Mouse (Mus musculus) intestine, embryonic 14.5 days (tissue): ENCODE measurements around the gene Olfr131. TPM values are rescaled to one million over a fixed set of nuclear protein-coding genes. Genes with fewer than 3 reads are reported as not detected.
"Not testable (repeated sequence)": the region's sequence is repeated elsewhere in the genome, so short reads cannot be mapped to it uniquely, and the experiment has no call there.

Experiments
- ATAC-seq: fragments of 200-750 bp; cut with Nextera tagmentation; replicated peaks from 2 replicates; pipeline ENCODE4 v1.8.0; 2017; ENCODE audit warnings: low read depth, moderate number of reproducible peaks, moderate TSS enrichment, moderate library complexity; ENCODE audit not compliant: low FRiP score, low TSS enrichment
- DNase-seq: peaks from one replicate; pipeline ENCODE4 v3.0.0-alpha.2; 2018; ENCODE audit warnings: low spot score
- H3K27ac ChIP-seq: fragments of 300-500 bp; sonication (generic); 2 replicates; pipeline ENCODE4 v1.5.1; 2014; ENCODE audit warnings: low read depth, mild to moderate bottlenecking, control low read depth
- H3K27me3 ChIP-seq: fragments of 300-500 bp; sonication (generic); replicated peaks from 2 replicates; pipeline ENCODE4 v1.6.1; 2014; ENCODE audit warnings: low read length, control low read depth; ENCODE audit not compliant: control insufficient read depth, insufficient read depth
- H3K36me3 ChIP-seq: fragments of 300-500 bp; sonication (generic); 2 replicates; pipeline ENCODE4 v1.6.1; 2014; ENCODE audit warnings: low read length, control low read depth; ENCODE audit not compliant: control insufficient read depth, insufficient read depth
- H3K4me1 ChIP-seq: fragments of 300-500 bp; sonication (generic); replicated peaks from 2 replicates; pipeline ENCODE4 v1.6.1; 2014; ENCODE audit warnings: low read length, control low read depth, mixed read lengths; ENCODE audit not compliant: control insufficient read depth, insufficient read depth
- H3K4me2 ChIP-seq: fragments of 300-500 bp; sonication (generic); 2 replicates; pipeline ENCODE4 v1.6.1; 2014; ENCODE audit warnings: low read length
- H3K4me3 ChIP-seq: fragments of 300-500 bp; sonication (generic); 2 replicates; pipeline ENCODE4 v1.5.1; 2014; ENCODE audit warnings: low read depth, low read length, control low read depth, mixed read lengths
- H3K9ac ChIP-seq: fragments of 300-500 bp; sonication (generic); 2 replicates; pipeline ENCODE4 v1.6.1; 2014; ENCODE audit warnings: mild to moderate bottlenecking, low read length
- H3K9me3 ChIP-seq: fragments of 300-500 bp; sonication (generic); 2 replicates; pipeline ENCODE4 v1.6.1; 2016; ENCODE audit warnings: low read length, control low read depth; ENCODE audit not compliant: control insufficient read depth
- WGBS: fragments of 180-500 bp; shearing (Covaris S2); extraction: QIAGEN DNeasy Blood & Tissue Kit; methylation state at CpG from one replicate; pipeline ENCODE4 v1.1.7; 2014; 5-methylcytosine and 5-hydroxymethylcytosine counted together
- polyA plus RNA-seq: library from polyadenylated mRNA; unstranded; fragments of >200 nt; fragmentation: Nextera tagmentation; extraction: Ambion mirVana; gene quantifications from 2 replicates; pipeline ENCODE4 v1.2.1, GENCODE M21; 2014

Olfr131 gene
- not detected in 2 replicates for polyA plus RNA-seq

DNA sequence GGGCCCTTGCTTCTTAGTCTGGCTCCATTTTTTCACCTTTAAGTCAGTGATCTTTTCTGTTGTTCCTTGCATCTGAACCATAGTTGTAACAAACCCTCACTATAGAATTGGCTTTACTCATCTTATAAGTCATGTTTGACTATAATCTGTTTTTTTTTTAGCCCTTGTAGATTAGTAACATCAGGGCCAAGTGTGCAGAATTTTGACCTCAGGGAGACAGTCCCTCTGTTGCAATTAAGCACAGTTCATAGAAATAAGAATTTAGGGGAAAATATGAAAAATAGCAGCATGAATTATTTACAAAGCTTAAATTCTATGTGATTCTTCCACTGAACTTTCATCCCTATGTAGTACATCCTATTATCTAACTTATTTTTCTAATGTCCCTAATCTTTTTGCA, at the start of gene Olfr131:
TSS of gene Olfr131 (minus strand) at position 101 of the 400 bp plus-strand sequence.
- Histone ChIP-seq H3K4me1 (no peaks in the 10 kb centered on the region), H3K9me3 (no peaks in the 10 kb centered on the region), H3K9ac (no peak within 1 kb of the TSS), H3K4me3 (no peak within 1 kb of the TSS), H3K27ac (no peak within 1 kb of the TSS), H3K4me2 (no peak within 1 kb of the TSS), H3K36me3 (no peaks in the 10 kb centered on the region), H3K27me3 (no peaks in the 10 kb centered on the region)
- no peak for ATAC-seq
- no peak for DNase-seq

DNA sequence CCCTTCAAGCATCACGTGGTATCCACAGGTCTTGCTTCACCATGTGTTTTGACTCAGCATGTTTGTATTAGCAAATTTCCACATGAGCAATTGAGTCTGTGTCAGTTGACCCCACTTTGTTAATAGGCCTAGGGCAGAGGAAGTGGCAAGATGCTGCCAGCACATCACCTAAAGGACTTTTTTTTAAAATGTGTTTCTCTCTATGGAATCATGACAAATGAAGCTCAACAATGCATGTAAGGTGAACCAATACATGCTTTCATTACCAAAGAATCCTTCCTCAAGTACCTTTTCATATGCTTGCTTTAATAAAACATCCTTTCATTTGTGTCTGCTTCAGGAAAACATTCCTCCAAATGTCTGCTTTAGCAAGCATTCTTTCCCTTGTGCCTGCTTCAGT, 45.9 kb upstream of the Olfr131 start, which contains the start of gene Olfr132:
TSS of gene Olfr132 (minus strand) at position 101 of the 400 bp plus-strand sequence.
- no peak within 1 kb of the TSS for H3K9ac ChIP-seq
- H3K4me1 ChIP-seq = no peaks in the 10 kb centered on the region
- no peak within 1 kb of the TSS for H3K27ac ChIP-seq
- no peak within 1 kb of the TSS for H3K4me3 ChIP-seq
- H3K36me3 ChIP-seq = no peaks in the 10 kb centered on the region
- H3K4me2 ChIP-seq = no peak within 1 kb of the TSS
- 69% methylated on average over 1 of the region's 1 CpGs for WGBS
- no peaks in the 10 kb centered on the region for H3K9me3 ChIP-seq
- DNase-seq = no peak
- no peak for ATAC-seq
- H3K27me3 ChIP-seq = no peaks in the 10 kb centered on the region

DNA sequence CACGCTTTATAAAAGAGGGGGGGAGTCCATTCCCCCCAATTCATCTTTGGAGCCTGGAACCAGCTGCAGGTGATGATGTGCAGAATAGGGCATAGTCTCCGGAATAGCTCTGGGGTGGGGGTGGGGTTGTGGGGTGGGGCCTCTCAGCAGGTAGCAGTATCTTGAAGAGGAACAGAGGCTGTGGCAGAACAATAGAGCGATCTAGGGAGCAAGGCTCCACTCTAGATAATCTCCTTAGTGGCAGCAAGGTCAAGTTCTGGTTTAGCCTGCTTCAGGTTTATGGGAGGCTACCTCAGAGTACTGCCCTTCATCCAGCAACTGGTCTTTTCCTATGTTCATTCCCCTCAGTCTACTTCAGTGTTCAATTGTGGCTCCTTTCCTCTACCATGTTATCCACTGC, 36.9 kb upstream of the Olfr131 start:
- H3K9me3 ChIP-seq, H3K9ac ChIP-seq, H3K4me1 ChIP-seq, DNase-seq, ATAC-seq, H3K27me3 ChIP-seq, H3K36me3 ChIP-seq, H3K4me3 ChIP-seq, H3K4me2 ChIP-seq, H3K27ac ChIP-seq: not testable (repeated sequence)
- 69% methylated on average over 3 of the region's 3 CpGs for WGBS

DNA sequence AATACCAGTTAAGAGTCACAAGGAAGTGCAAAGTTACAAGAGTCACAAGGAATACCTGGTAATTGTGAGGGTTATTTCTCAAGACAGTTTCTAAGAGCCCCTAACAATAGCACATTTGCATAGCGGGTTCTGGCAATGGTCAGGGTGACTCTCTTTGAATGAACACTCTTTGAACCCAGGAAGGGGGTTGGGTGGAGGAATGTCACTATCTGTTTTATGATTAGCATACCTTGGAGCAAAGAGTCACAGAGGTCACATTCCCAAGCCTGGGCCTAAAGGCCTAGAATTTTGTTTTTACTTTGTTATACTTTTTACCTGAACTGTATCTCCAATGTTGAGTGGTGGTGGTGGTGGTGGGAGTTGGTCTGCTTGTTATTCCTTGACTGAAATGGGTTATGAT, 35.7 kb upstream of the Olfr131 start:
- H3K27me3 ChIP-seq, H3K4me3 ChIP-seq, H3K27ac ChIP-seq, H3K4me1 ChIP-seq, DNase-seq, H3K36me3 ChIP-seq, ATAC-seq, H3K4me2 ChIP-seq, H3K9ac ChIP-seq, H3K9me3 ChIP-seq: not testable (repeated sequence)
- 67% methylated on average over 1 of the region's 1 CpGs for WGBS

DNA sequence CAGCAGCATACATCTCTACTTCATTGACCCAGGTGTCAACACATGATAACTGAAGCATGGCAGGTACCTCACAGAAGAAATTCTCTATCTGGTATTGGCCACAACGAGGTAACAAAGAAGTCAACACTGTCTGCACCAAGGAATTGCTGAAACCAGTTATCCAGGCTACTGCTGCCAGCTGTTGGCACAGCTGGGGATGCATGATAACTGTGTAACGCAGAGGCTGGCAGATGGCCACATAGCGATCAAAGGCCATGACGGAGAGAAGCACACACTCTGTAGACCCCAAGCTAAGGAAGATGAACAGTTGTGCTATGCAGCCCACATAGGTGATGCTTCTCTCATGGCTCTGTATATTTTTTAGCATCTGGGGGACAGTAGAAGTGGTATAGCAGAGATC, 6.1 kb downstream of the Olfr131 start:
- H3K4me2 ChIP-seq = no peak overlapping the region
- no peak for DNase-seq
- H3K9ac ChIP-seq = no peak overlapping the region
- H3K4me1 ChIP-seq = no peaks in the 10 kb centered on the region
- no peak overlapping the region for H3K27ac ChIP-seq
- no peaks in the 10 kb centered on the region for H3K9me3 ChIP-seq
- no peak for ATAC-seq
- H3K36me3 ChIP-seq = no peaks in the 10 kb centered on the region
- 87% methylated on average over 4 of the region's 4 CpGs for WGBS
- H3K27me3 ChIP-seq = no peaks in the 10 kb centered on the region
- H3K4me3 ChIP-seq = no peak overlapping the region

DNA sequence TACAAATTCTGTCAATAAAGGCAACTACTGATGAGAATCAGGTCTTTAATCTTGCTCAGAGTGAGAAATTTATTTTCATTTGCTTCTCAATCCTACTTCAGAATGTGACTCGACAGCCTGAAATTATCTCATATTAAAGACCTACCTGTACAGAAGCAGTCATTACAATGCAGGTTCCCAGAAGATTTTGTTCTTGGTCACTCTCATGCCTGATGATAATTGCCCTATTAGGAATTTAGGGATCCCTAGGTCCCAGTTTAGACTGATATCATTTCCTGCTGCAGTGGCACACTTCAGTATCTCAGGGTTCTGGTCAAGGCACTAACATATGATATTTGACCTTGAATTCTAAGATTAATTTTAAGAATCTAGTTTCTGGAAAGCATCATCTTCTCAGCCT, 24.9 kb downstream of the Olfr131 start, which contains the start of gene Olfr130:
TSS of gene Olfr130 (plus strand) at position 301 of the 400 bp plus-strand sequence.
- Histone ChIP-seq H3K4me1 (no peaks in the 10 kb centered on the region), H3K9ac (no peak within 1 kb of the TSS), H3K4me2 (no peak within 1 kb of the TSS), H3K4me3 (no peak within 1 kb of the TSS), H3K36me3 (no peaks in the 10 kb centered on the region), H3K27ac (no peak within 1 kb of the TSS), H3K27me3 (no peaks in the 10 kb centered on the region), H3K9me3 (no peaks in the 10 kb centered on the region)
- DNase-seq (no peak), ATAC-seq (no peak)
- WGBS = 84% methylated on average over 1 of the region's 1 CpGs

DNA sequence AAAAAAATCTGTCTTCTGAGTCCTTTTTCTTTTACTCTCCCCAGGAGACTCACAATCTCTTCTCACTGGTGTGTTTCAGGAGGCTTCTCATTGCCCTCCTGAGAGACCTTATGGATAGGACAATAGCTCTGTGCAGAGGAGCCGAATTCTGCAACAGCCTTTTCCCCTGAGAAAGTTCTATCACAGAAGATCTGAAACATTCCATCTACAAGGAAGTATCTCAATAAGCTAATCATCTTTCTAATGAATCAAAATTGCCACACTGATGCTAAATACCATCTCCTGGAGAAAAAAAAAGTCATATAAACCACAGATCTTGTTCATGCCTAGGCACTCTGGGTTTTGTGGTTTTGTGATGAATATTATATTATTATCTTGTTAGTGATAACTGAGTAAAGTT, 28.5 kb downstream of the Olfr131 start, which contains the start of gene Olfr129:
TSS of gene Olfr129 (minus strand) at position 101 of the 400 bp plus-strand sequence.
- H3K27ac ChIP-seq = no peak within 1 kb of the TSS
- no peaks in the 10 kb centered on the region for H3K27me3 ChIP-seq
- H3K9ac ChIP-seq = no peak within 1 kb of the TSS
- H3K36me3 ChIP-seq = no peaks in the 10 kb centered on the region
- 74% methylated on average over 1 of the region's 1 CpGs for WGBS
- DNase-seq (no peak), ATAC-seq (no peak)
- H3K4me3 ChIP-seq = no peak within 1 kb of the TSS
- no peaks in the 10 kb centered on the region for H3K4me1 ChIP-seq
- no peak within 1 kb of the TSS for H3K4me2 ChIP-seq
- no peaks in the 10 kb centered on the region for H3K9me3 ChIP-seq

Other genes with a start within 250 kb of the Olfr131 start
- gene Olfr126, start 241.2 kb downstream of the Olfr131 start, polyA plus RNA-seq = not detected in 2 replicates
- not detected in 2 replicates for gene Olfr127, start 188.3 kb downstream of the Olfr131 start, polyA plus RNA-seq
- not detected in 2 replicates for gene Olfr128, start 168.1 kb downstream of the Olfr131 start, polyA plus RNA-seq
- not detected in 2 replicates for gene Olfr761, start 135.6 kb downstream of the Olfr131 start, polyA plus RNA-seq
- not detected in 2 replicates for gene Olfr129, start 28.6 kb downstream of the Olfr131 start, polyA plus RNA-seq
- not detected in 2 replicates for gene Olfr130, start 24.8 kb downstream of the Olfr131 start, polyA plus RNA-seq
- gene Olfr132, start 45.8 kb upstream of the Olfr131 start, polyA plus RNA-seq = not detected in 2 replicates
- gene Olfr133, start 56.6 kb upstream of the Olfr131 start, polyA plus RNA-seq = not detected in 2 replicates
- gene Olfr134, start 82.7 kb upstream of the Olfr131 start, polyA plus RNA-seq = not detected in 2 replicates
- not detected in 2 replicates for gene Olfr135, start 115.6 kb upstream of the Olfr131 start, polyA plus RNA-seq
- not detected in 2 replicates for gene Olfr138, start 172.3 kb upstream of the Olfr131 start, polyA plus RNA-seq
- gene Olfr137, start 218.9 kb upstream of the Olfr131 start, polyA plus RNA-seq = not detected in 2 replicates
- not detected in 2 replicates for gene Olfr136, start 241.1 kb upstream of the Olfr131 start, polyA plus RNA-seq